Comparison of ENCODE assay signal across 8 mouse cellular contexts in genomic region chr17:23993559-23994428, GRCm38 (mm10). TPM values are rescaled to one million over a fixed set of nuclear protein-coding genes. Genes with fewer than 3 reads are reported as not detected.
DNase-seq lines count a peak whose midpoint lies in the region.

No protein-coding gene starts in this region.

- no peaks in the 10 kb centered on the region for H3K36me3 ChIP-seq in megakaryocyte, embryonic 14.5 days (replicated peaks; ENCODE audit: low read length)

- no peaks in the 10 kb centered on the region for H3K9me3 ChIP-seq in megakaryocyte, embryonic 14.5 days

- peak; percentile 79 for DNase-seq in WW6 (ENCODE audit: low read depth, low spot score)
- peak; percentile 94 to 98 for DNase-seq in cerebellum, postnatal 4 days (ENCODE audit: low spot score in 2 of 2)
- DNase-seq in gastrocnemius, adult 8-10 months (ENCODE audit: low spot score in 2 of 2): peak; percentile 82 to 89
- peak; percentile 31 for DNase-seq in hindlimb bud, embryonic 11.5 days (ENCODE audit: extremely low spot score, low read depth, low spot score)
- DNase-seq in left cerebral cortex, adult 8-10 months (ENCODE audit: low spot score in 2 of 2): peak; percentile 89 to 97
- DNase-seq in right cerebral cortex, adult 2 months (ENCODE audit: low spot score in 2 of 2): peak; percentile 97
- DNase-seq in urinary bladder, postnatal 10 days (ENCODE audit: low spot score): peak; percentile 79

- peak overlapping the region; percentile 67 for H3K4me3 ChIP-seq in megakaryocyte, embryonic 14.5 days (replicated peaks)

- H3K27me3 ChIP-seq in megakaryocyte, embryonic 14.5 days (replicated peaks): peaks cover 61% of the 10 kb centered on the region

- peaks cover 28% of the 10 kb centered on the region for H3K4me1 ChIP-seq in megakaryocyte, embryonic 14.5 days

RNA-seq across cellular contexts. Expression of gene Prss22, which starts 4.1 kb away (rescaled TPM):
- total RNA-seq in gastrocnemius, adult 8-10 months (2022): not detected
- total RNA-seq in left cerebral cortex, adult 8-10 months (2022): 1 to 10 TPM in 3 of 4 experiments, under 1 TPM in 1; 0.94 to 1.7 (median 1.1) TPM
- polyA plus RNA-seq in megakaryocyte, embryonic 14.5 days (2012; ENCODE audit: insufficient read depth, low replicate concordance): 2.3 and 9.3 TPM in 2 replicates

RNA-seq across cellular contexts. Expression of gene Prss30, which starts 13.4 kb away (rescaled TPM):
- total RNA-seq in gastrocnemius, adult 8-10 months (2022): not detected
- total RNA-seq in left cerebral cortex, adult 8-10 months (2022): under 1 TPM; 0.25 to 0.96 (median 0.68) TPM
- 0.09 TPM in 1 of 2 replicates, not detected in the other for polyA plus RNA-seq in megakaryocyte, embryonic 14.5 days (2012; ENCODE audit: insufficient read depth, low replicate concordance)

RNA-seq across cellular contexts. Expression of gene Sbpl, which starts 38.7 kb away (rescaled TPM):
- total RNA-seq in gastrocnemius, adult 8-10 months (2022): not detected
- total RNA-seq in left cerebral cortex, adult 8-10 months (2022): not detected
- not detected in 2 replicates for polyA plus RNA-seq in megakaryocyte, embryonic 14.5 days (2012; ENCODE audit: insufficient read depth, low replicate concordance)

RNA-seq across cellular contexts. Expression of gene Prss27, which starts 44.1 kb away (rescaled TPM):
- not detected for total RNA-seq in gastrocnemius, adult 8-10 months (2022)
- not detected for total RNA-seq in left cerebral cortex, adult 8-10 months (2022)
- not detected in 2 replicates for polyA plus RNA-seq in megakaryocyte, embryonic 14.5 days (2012; ENCODE audit: insufficient read depth, low replicate concordance)

RNA-seq across cellular contexts. Expression of gene Sbp, which starts 52.3 kb away (rescaled TPM):
- not detected for total RNA-seq in gastrocnemius, adult 8-10 months (2022)
- not detected for total RNA-seq in left cerebral cortex, adult 8-10 months (2022)
- not detected in 2 replicates for polyA plus RNA-seq in megakaryocyte, embryonic 14.5 days (2012; ENCODE audit: insufficient read depth, low replicate concordance)

Comparison
In these comparisons a context has a peak if more than half of its experiments do, and no peak if none do; other contexts are left out.
1. Peak in every context shown above with its lines: DNase-seq and H3K4me3 ChIP-seq.
2. DNase-seq: peak in every context shown above with its lines; median percentile 97 in right cerebral cortex, adult 2 months; 96 in cerebellum, postnatal 4 days; 93 in left cerebral cortex, adult 8-10 months; 86 in gastrocnemius, adult 8-10 months; 79 in WW6; 79 in urinary bladder, postnatal 10 days; 31 in hindlimb bud, embryonic 11.5 days.